Mouse (Mus musculus) heart, adult 11 months (tissue): ENCODE results near the gene Cacna1c.

Source experiments
- DNase-seq: peaks from one replicate; pipeline ENCODE4 v3.0.0; 2022

The Cacna1c gene

DNA sequence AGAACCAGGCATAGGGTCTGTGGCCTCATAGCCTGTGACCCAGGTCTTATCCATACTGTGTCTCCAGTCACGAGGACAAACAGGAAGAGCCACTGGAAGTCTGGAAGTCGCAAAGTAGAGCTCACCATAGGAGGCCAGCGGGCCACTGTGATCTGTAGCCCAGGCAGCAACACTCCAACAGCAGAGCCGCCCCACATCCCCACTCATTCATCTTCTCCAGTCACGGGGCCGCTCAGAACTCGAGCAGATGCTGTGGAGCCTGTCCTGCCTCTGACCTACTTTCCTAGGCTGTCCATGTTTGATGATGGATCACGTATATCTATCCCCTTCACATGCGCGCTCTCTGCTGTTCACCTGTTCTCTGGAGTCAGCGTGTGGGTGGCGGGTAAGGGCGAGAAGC lies 246.0 kb downstream of the Cacna1c start:
- no peak for DNase-seq

DNA sequence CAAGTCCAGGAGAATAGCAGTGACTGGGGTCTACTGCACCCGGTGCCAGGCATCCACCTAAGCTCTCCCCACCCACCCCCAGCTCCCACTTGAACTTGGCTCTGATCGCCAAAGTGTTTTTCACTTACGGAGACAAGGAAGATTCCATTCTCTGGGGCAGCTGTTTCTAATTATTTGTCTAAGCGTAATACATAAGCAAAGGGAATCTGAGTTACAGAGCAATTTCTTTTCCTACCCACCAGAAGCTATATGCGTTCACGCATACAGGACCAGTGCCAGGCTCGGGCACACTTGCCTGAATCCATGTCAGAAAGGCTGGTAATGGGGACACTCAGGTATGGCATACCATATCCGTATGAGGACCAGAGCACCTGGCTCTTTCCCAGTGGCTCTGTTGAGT lies 248.9 kb downstream of the Cacna1c start:
- no peak for DNase-seq

DNA sequence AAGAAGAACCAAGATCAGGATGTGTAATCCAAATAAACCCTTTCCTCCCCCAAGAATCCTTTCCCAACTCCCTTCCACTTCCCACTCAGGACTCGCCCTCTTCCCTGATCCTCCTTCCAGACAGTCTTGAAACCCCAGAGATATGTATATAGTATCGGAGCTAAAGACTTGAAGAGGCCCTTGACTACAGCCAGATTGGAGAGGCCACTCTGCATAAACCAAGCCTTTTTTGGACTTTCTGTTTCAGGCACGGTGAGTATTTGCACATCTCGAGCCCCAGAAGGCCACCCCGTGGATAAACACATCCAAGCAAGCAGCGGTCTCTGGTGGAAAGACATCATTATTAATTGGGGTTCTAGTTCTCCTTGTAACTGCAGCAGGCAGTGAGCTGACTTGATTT lies 249.6 kb downstream of the Cacna1c start:
- DNase-seq = no peak

DNA sequence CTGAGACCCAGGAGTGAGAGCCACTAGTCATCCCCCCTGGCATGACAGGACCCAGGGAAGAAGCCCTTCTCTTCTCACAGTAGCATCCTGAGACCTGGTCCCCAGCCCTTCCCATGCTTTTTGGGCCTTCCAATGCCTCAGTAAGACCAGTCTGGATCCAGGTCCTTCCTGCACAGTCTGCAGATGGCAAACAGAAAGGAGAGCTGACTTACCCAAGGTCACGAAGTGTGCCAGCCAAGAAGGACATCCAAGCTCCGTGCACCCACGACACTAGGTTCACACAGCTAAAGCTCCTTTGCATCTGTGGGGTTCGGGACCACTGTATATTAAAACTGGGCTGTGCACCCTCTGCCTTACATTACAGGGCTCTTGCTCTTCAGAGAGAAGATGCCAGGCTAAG lies 252.1 kb downstream of the Cacna1c start:
- DNase-seq = no peak

DNA sequence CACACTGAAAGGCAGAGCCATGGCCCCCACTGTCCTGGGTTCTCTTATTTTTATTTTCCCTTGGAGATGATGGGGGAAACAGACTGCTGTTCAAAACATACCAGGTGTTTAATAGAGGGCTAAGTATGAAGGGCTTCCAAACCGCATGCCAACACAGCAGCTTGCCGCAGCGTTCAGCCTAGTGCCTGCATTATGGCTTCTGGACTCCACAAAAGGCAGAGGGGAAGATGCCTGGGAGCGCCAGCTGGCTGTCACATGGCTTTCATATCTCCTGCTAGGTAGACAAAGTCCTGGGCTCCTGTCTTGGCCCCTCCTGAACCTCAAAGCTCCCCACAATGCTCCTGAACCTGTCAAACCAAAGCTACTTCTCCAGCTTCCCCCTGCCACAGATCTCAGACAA lies 254.4 kb downstream of the Cacna1c start:
- DNase-seq = no peak

DNA sequence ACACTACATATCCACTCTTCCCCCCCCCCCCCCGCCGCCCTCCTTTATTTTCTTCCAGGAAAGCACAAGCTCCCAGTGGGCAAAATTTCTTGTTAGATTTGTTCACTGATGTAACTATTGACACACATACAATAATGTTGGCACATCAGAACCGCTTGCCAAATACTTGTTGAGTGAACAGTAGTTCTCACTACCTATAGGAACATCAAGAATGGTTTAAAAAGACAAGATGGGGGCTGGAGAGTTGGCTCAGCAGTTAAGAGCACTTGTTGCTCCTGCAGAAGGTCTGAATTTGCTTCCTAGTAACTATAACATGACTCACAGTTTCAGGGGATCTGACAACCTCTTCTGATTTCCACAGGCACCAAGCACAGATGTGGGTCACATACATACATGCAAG lies 255.2 kb downstream of the Cacna1c start:
- no peak for DNase-seq

DNA sequence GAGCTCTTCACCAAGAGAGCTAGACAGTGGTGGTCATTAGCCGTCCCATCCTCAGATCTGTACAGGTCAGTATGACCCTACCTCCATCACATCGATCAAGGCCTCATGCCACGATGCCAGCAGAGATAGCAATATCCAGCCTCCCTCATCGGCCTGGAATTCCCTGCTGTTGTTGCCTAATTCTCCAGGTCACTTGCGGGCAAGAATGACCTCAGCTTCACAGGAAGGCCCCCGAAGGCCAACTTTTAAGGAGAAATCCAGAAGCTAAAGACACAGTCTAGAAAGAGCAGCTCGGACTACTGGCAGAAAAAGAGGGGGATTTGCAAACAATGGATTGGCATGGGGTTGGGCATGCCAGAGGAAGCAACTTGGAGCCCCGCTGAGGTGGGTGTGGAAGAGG lies 256.6 kb downstream of the Cacna1c start:
- DNase-seq = no peak

DNA sequence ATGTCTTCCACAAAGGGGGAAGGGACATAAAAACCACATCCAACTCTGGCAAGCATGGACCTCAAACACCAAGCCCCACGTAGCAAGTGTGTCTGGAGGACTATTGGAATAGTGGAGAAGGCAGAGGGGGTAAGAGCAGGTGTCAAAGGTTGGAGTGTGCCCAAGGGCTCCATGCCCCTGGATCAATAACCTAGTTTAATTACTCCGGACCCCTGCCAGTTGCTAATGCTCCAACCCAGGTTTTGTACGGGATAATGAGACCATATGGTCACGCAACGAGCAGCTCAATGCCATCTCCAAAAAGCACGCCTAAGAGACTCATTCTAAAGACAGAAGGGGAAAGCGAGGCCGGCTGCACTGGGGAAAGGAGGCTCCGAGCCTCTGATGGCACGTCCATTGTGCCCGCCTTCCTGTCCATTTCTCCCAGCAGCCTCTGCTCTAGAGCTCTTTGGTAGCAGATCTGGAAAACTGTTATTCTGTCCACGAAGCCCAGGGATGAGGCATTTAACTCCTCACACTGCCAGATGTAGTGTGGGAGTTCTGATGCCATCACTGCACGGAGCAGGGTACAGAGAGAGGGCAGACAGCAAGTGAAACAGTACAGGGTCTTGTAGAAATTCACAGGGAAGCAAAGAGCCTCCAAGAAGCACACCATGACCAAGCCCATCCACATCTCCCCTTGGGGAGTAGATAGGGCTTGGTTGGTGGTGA lies 257.7 kb downstream of the Cacna1c start:
- DNase-seq = no peak

DNA sequence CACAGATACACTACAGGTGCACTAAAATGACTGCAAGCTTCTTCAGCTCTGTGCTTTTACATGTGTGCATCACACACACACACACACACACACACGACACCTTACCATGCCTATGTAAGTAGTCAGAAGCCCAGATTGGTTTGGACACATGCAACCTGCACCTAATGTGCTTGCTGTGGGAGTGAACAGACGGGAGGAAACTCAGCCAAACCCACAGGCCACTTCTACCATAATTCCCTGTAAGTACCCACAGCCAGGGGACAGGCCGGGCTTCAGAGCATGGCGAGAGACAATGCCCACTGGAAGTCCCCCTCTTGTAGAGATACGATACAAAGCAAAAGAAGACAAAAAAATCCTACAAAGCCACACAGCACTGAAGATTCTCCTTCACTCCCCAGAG lies 258.7 kb downstream of the Cacna1c start:
- no peak for DNase-seq

DNA sequence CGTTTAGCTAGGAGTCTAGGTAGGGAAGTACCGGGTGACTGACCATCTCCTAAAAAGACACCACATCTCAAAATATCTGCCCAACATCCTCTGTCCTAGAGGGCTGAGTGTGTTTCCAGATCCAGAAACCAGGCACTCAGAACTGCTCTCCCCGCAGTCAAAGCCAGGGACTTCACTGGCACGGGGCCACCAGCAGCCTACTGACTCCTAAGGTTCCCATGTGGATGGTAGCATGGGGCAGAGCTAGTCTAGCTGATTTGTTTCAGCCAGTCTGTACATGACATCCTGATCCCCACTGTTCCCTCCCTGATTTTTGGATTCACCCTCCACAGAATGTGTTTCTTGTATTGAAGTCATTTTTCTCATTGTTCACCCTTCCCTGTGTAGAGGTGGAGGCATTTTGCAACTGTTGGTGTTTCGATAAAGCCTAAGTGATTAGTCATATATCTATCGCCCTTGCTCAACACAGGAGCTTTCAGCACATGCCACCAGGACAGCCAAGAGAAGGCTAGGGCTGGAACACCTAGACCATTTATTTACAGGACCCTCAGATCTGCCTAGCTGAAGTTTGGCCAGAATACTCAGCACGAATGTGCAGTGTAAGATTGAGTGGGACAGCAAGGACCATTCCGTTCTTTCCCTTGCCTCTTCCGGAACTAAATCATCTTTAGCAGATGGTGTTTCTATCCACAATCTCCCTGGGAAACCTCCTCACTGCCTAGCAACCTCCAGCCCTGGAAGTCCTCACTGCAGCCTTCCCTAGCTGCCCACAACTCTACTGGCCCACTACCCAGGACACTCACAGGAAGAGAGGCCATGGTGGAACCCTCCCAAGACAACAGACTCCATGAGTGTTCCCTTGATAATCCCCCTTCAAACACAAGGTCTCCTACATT lies 260.4 kb downstream of the Cacna1c start:
- DNase-seq = peak; percentile 93

DNA sequence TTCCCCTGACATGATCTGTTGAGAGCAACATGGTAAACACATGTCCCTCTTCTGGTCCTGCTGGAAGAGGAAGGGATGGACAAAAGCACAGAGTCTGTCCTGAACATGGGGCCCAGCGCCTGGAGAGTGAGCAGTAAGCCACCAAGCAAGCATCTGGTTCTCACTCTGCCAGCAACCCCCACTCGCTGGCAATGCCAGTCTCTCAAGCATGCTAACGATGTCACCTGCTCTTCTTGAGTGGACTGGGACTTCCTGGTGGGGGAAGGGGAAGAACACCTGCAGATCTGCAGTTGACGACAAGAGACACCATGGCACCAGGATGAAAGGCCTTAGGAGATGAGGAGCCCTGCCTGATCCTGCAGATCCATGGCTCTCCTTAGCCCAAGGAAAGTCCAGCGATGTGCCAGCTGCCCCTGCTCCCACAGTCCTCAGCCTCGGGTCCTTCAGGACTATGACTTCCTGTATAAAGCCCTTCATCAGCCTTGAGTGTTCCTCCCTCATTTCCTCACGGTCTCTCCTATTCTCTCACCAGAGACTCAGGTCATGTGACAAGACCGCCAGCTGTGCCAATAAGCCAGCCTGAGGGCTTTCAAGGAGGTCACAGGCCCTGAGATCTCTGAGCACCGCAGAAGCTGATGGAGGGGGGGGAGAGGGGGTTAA lies 261.8 kb downstream of the Cacna1c start:
- DNase-seq = no peak

DNA sequence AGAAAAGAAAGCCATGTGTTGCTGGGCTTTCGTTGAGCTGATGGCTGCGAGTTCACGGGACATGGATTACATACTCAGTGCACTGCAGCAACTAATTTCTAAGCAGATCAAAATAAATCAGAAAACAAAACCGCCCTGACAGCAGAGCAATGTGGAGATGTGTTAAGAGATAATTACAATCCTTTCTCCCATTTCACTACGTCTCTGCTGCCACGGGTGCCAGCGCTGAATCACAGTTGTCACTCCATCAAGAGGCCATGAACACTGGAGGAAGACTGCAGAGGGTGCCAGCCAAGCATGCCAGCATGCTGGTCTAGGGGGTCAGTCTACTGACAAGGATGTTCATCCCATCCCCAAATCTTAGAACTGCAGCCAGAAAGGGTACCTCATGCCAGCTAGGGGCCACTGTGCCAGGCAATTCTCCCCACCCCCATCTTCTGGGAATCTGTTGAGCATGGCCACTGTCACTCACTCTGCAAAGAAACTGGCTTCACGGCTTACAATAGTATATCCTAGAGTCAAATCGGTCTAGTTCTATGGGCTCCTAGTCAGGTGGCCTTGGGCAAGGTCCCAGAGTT lies 263.1 kb downstream of the Cacna1c start:
- DNase-seq = no peak

DNA sequence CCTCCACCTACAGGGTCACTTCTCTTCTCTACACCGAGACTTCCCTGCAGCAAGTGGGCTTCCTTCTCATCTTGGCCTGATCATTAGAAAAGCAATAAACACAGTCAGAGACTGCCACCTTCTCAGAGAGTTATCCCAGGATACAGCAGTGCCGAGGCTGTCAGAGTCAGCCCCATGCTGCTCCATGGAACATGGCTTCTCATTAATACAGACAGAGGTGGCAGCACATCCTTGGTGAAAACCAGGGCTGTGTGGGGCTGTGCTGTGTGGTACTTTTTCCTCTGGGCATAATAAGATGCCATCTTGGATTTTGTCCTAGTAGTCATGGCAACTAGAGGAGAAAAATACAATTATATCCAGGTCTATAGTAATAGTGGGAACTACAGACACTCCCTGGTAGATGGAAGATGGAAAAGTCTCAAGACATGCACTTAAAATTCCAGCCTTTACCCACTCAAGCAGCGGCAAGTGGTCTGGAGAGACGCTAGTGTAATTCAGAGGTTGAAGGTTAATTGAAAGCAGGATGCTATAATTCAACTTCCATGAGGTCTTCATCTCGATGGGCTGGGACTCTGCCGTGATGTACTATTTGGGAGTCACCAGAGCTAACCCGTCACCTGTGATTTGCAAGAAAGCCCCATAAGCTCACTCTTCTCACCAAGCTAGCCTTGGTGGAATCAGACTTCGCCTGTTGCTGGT lies 264.1 kb downstream of the Cacna1c start:
- DNase-seq = no peak

DNA sequence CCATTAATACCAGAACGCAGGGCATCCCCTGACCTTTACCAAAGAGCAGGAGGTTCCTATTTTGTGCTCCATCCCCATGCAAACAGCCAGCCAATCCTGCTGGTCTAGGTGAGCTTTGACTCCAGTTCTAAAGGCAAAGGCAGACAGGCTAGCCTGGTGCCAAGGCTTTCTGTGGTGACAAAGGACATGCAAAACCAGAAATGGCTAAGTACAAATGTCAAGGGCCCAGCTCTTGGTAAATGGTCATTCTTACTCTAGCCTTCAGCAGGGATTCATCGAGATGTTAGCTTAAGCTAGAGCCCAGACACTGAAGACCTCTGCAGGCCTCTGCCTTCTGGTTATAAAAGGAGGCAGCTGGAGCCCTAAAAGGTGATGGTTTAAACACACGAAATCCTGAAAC lies 269.5 kb downstream of the Cacna1c start:
- no peak for DNase-seq

DNA sequence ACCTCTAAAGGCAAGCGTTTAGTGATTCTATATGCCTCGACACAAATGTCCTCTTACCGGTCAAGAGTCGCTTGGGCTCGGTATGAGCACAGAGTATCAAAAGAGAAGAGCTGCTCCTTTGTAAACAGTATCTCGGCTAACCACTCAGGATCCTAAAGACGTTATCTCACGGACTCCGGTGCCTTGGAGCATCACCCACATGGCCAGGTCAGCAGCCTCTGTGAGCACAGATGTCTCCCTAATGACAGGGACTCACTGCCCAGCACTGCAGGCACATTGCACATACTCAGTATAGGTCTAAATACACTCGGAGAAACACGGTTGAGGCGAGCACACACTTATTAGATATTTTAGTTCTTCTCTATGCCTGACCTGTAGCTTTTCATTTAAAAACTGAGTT lies 271.8 kb downstream of the Cacna1c start:
- DNase-seq = no peak

DNA sequence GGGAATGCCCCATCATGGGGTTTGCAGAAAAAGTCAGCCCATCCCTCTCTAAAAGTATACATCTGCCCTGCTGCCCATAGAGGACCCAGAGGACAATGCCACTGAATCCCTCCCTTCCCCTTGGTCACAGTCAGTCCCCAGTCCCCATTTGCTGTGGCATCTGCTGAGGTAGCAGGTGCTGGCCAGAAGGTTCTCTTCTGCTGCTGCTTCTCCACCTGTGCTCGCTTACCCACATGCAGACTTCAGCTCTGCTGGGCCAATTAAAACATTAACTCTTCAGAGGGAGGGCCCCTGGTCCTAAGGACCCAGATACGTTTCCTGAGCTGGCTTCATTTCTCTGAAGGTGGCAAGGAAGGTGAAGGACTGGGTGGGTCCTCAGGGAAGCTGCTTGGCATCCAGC lies 272.3 kb downstream of the Cacna1c start:
- DNase-seq = no peak

DNA sequence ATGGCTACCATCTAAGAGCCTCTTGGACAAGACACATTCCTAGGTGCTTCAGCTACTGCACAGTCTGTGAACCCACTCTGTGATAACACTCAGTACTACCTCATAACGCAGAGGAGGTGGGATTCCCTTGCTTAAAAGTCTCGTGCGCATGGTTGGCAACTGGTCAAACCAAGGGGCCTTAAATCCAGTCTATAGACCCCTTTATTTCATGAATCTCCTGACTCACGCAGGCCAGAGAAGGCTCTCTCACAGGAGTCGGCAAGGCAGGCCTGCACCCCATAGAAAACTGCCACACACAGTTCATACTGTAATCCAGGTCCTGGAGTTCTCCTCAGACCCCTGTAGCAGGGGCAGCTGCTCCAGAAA lies 273.0 kb downstream of the Cacna1c start:
- DNase-seq = no peak

DNA sequence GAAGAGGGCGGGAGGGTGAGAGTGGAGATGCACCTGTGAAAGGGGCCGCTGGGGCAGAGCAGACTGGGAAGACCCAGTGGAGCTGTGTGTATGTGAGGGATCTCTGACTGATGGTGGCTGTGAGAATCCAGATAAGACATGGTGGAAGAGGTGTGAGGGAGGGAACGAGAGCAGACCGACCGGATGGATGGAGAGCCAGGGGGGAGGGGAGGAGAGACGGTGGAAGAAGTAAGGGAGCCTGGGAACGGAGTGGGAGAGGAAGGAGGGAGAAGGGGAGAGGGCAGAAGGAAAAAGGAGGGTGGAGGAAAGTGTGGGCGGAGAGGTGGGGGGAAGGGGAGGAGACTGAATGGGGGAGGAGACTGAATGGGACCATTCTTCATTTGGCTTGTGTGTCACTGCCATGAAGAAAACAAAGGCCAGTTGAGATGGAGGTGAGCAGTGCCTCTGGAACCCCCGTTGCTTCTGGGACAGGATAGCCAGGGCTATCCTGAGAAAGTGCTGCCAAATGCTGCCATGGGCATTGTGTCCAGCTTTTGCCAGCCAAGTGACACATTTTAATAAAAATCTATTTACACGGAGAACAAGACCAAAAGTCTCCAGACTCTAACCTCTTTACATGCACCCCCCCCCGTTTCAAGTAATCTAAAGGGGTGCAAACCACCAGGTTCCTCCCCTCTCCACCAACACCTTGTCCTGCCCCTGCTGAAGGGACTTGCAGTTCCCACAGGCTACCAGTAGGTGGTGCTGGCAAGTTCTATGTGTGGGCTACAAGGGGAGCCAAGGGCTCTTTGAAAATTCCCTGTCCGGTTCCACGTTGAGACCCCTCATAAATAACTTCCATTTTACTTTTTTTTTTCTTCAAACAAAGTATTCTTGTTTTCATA lies 273.6 kb downstream of the Cacna1c start:
- peak; percentile 94 for DNase-seq

DNA sequence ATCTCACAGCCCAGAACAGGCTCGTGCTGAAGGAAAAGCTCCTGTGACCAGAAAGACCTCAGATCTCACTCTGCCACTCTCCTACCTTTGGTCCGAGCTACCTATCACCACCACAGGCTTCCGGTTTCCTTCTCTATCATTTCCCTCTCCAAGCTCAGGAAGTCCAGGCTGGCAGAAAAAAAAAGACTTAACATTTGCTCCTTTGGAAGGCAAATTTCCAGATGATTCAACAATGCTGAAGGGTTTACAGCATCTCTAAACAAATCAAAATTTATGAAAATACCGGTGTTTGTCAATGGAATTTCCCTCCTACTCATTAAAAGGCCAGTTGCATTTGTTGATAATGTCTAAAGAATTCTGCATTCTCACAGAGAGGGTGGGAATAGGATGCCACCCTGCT lies 288.0 kb downstream of the Cacna1c start:
- no peak for DNase-seq

DNA sequence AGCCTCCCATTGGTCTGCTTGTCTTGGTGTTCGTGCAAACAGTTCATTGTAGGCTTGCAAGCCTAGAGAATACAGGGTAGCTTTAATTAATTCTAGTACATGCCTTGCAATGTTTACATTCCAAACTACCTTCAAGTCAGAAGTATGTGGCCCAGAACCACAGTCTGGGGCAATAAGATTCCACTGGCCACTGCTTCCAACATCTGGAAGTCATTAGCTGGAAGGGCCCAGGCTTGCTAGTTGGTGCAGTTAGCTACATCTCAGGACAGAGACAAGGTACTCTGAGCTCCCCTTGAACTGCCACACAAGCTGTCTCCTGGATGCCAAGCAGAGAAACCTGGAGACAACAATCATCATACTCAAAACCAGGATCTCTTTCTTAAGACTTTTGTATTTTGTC lies 288.5 kb downstream of the Cacna1c start:
- no peak for DNase-seq

DNA sequence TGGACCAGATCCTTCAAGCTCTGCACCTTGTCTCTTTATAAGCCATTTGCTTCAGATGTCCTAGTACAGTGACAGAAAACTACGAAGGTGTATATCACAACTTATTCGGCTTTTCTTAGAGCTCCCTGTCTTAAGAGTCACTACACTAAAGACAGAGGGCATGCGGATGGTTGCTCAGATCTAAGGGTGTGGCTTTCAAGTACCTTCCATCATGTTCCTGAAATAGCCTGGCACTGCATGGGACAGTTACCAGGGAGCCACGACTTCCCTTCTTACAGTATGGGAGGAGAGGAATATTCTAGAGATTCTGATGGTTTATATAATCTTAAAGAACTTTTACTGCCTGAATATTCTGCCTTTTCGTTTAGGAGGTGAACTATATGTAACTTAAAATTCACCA lies 289.3 kb downstream of the Cacna1c start:
- no peak for DNase-seq

DNA sequence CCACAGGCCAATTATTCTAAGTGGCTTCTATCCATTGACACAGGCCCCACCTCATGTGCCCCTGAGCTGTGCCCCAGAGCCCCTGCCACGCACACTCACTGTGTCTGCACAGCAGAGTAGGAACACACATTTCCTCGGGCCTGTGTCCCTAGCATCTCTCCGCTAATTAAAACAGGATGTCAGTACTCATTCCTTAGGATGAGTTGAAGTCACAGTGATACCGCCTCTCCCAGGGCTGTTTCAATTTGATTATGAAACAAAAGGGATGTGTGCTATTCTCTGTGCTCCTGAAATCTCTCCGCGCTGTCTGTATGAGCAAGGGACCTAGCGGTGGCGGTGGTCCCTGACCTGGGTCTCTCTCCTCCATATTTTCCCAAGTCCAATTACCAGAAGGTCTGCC lies 296.5 kb downstream of the Cacna1c start:
- no peak for DNase-seq
